ENCODE assay signal across 8 mouse cellular contexts in genomic region chr3:31095491-31096154, GRCm38 (mm10). TPM values are rescaled to one million over a fixed set of nuclear protein-coding genes. Genes with fewer than 3 reads are reported as not detected.
A peak's percentile ranks its signal among the peaks of the same experiment; 100 is the strongest.
DNase-seq lines count a peak whose midpoint lies in the region; ATAC-seq and TF ChIP-seq lines count a peak whose summit lies in the region.

No protein-coding gene starts in this region.

- 0 out of 2 replicates have a peak, but pooled peaks have one; percentile 25 for TF ChIP-seq POLR2A in embryonic fibroblast, embryonic 13.5 days (IDR thresholded peaks at IDR 0.05; ENCODE audit: low read depth, low read length)

- H3K4me1 ChIP-seq in embryonic fibroblast, embryonic 13.5 days (ENCODE audit: control insufficient read depth, insufficient read depth, low read length) = peaks cover 16% of the 10 kb centered on the region
- H3K4me1 ChIP-seq in heart, embryonic 16.5 days (ENCODE audit: control insufficient read depth, insufficient read depth, low read length) = peaks cover 23% of the 10 kb centered on the region
- peaks cover 25% of the 10 kb centered on the region for H3K4me1 ChIP-seq in liver, embryonic 16.5 days (ENCODE audit: control insufficient read depth, low read depth, low read length)

- H3K27me3 ChIP-seq in heart, embryonic 16.5 days (ENCODE audit: control insufficient read depth, insufficient read depth, low read length) = no peaks in the 10 kb centered on the region
- peaks cover 5% of the 10 kb centered on the region; the same call in 1 of the 2 replicates for H3K27me3 ChIP-seq in liver, embryonic 16.5 days (ENCODE audit: control insufficient read depth, insufficient read depth, low read depth, low read length)

- peak overlapping the region; percentile 90 for H3K9ac ChIP-seq in heart, embryonic 16.5 days (ENCODE audit: low read length)
- H3K9ac ChIP-seq in liver, embryonic 16.5 days (ENCODE audit: low read depth, low read length) = peak overlapping the region; percentile 89

- H3K36me3 ChIP-seq in heart, embryonic 16.5 days (ENCODE audit: control insufficient read depth, insufficient read depth) = no peaks in the 10 kb centered on the region; the same call in 1 of the 2 replicates
- H3K36me3 ChIP-seq in liver, embryonic 16.5 days (ENCODE audit: control insufficient read depth, insufficient read depth) = no peaks in the 10 kb centered on the region; the same call in 1 of the 2 replicates

- H3K4me3 ChIP-seq in embryonic fibroblast, embryonic 13.5 days (ENCODE audit: insufficient read depth, low read length) = peak overlapping the region; percentile 99
- H3K4me3 ChIP-seq in heart, embryonic 16.5 days (ENCODE audit: low read length) = peak overlapping the region; percentile 81
- peak overlapping the region; percentile 84 for H3K4me3 ChIP-seq in liver, embryonic 16.5 days (ENCODE audit: low read depth, low read length)

- under 1% methylated on average over 33 of the region's 33 CpGs for WGBS in heart, embryonic 16.5 days
- 2% methylated on average over 33 of the region's 33 CpGs for WGBS in liver, embryonic 16.5 days (ENCODE audit: insufficient replicate concordance)

- ATAC-seq in heart, embryonic 16.5 days (replicated peaks; ENCODE audit: extremely low read depth, insufficient read depth, low FRiP score) = peak; percentile 8; the same call in 1 of the 2 replicates
- ATAC-seq in liver, embryonic 16.5 days (ENCODE audit: low read depth) = no peak

- H3K4me2 ChIP-seq in heart, embryonic 16.5 days (ENCODE audit: low read depth, low read length) = peak overlapping the region; percentile 91
- peak overlapping the region; percentile 96 for H3K4me2 ChIP-seq in liver, embryonic 16.5 days (ENCODE audit: low read depth, low read length)

- DNase-seq in A20 (ENCODE audit: low read depth, low spot score) = peak; percentile 81
- peak; percentile 85 for DNase-seq in adrenal gland, adult 2 months
- peak; percentile 60 for DNase-seq in kidney, postnatal 14 days
- DNase-seq in neural tube, embryonic 10.5 days (ENCODE audit: extremely low spot score, low spot score) = peak; percentile 73
- DNase-seq in testis, postnatal 10 days (ENCODE audit: low spot score) = peak; percentile 70

- no peak for TF ChIP-seq CTCF in embryonic fibroblast, embryonic 13.5 days (IDR thresholded peaks at IDR 0.05; ENCODE audit: borderline replicate concordance, insufficient read depth, low read length)

- no peaks in the 10 kb centered on the region for H3K9me3 ChIP-seq in heart, embryonic 16.5 days (replicated peaks; ENCODE audit: control insufficient read depth, low read length)
- H3K9me3 ChIP-seq in liver, embryonic 16.5 days (replicated peaks; ENCODE audit: control insufficient read depth, low read length) = no peaks in the 10 kb centered on the region

- H3K27ac ChIP-seq in embryonic fibroblast, embryonic 13.5 days (ENCODE audit: insufficient read depth, low read length) = peak overlapping the region; percentile 88
- peak overlapping the region; percentile 99 for H3K27ac ChIP-seq in heart, embryonic 16.5 days (ENCODE audit: low read length)
- peak overlapping the region; percentile 97 for H3K27ac ChIP-seq in liver, embryonic 16.5 days (ENCODE audit: low read length)

RNA-seq across cellular contexts. Expression of gene Skil, which starts 0.8 kb away (rescaled TPM):
- 10 to 100 TPM; 36.2 to 36.9 TPM for total RNA-seq in adrenal gland, adult 2 months (2021)
- polyA plus RNA-seq in adrenal gland, adult 2 months (2012; rRNA removed) = 2.0 and 2.1 TPM in 2 replicates
- 50.3 and 62.7 TPM in 2 replicates for polyA plus RNA-seq in embryonic fibroblast, embryonic 13.5 days (2011; ENCODE audit: insufficient read length, low read depth, missing spikeins)
- 10.0 and 10.3 TPM in 2 replicates for polyA plus RNA-seq in heart, embryonic 16.5 days (2015; fragmentation: Nextera tagmentation; extraction: Ambion mirVana)
- 4.2 and 5.6 TPM in 2 replicates for polyA plus RNA-seq in liver, embryonic 16.5 days (2015; fragmentation: Nextera tagmentation; extraction: Ambion mirVana)

RNA-seq across cellular contexts. Expression of gene Cldn11, which starts 54.1 kb away (rescaled TPM):
- 10 to 100 TPM in 1 of 2 experiments, 1 to 10 TPM in 1; 7.6 to 16.5 TPM for total RNA-seq in adrenal gland, adult 2 months (2021)
- 11.5 and 15.0 TPM in 2 replicates for polyA plus RNA-seq in adrenal gland, adult 2 months (2012; rRNA removed)
- 1.0 TPM in 1 of 2 replicates, not detected in the other for polyA plus RNA-seq in embryonic fibroblast, embryonic 13.5 days (2011; ENCODE audit: insufficient read length, low read depth, missing spikeins)
- polyA plus RNA-seq in heart, embryonic 16.5 days (2015; fragmentation: Nextera tagmentation; extraction: Ambion mirVana) = 5.9 and 7.2 TPM in 2 replicates
- polyA plus RNA-seq in liver, embryonic 16.5 days (2015; fragmentation: Nextera tagmentation; extraction: Ambion mirVana) = 0.13 and 0.21 TPM in 2 replicates
